Mouse (Mus musculus): ENCODE data around the gene Hbb-bh2.
"Not testable (repeated sequence)": the region's sequence is repeated elsewhere in the genome, so short reads cannot be mapped to it uniquely, and the experiment has no call there.

The Hbb-bh2 gene

GRCm38 (mm10) chr7:103840268-103840667 is at the start of gene Hbb-bh2:
Hbb-bh2 (minus strand) TSS chr7:103840520.
- DNase-seq (ENCODE audit: low spot score in 2 of 2), result no peak

- no peak for DNase-seq (ENCODE audit: low spot score in 2 of 2)
Observed at GRCm38 (mm10) chr7:103886152-103886551, 45.8 kb upstream of the Hbb-bh2 start, which contains the start of gene Olfr66. Olfr66 (minus strand) TSS chr7:103886252.

- DNase-seq (ENCODE audit: low spot score in 2 of 2), result no peak
Observed at GRCm38 (mm10) chr7:103877093-103877492, 36.8 kb upstream of the Hbb-bh2 start.

GRCm38 (mm10) chr7:103874451-103874850 is 34.1 kb upstream of the Hbb-bh2 start:
- DNase-seq (ENCODE audit: low spot score in 2 of 2), result no peak

GRCm38 (mm10) chr7:103873064-103873463 is 32.7 kb upstream of the Hbb-bh2 start:
- DNase-seq (ENCODE audit: low spot score in 2 of 2), result no peak

GRCm38 (mm10) chr7:103870667-103871066 is 30.3 kb upstream of the Hbb-bh2 start:
- no peak for DNase-seq (ENCODE audit: low spot score in 2 of 2)

- DNase-seq (ENCODE audit: low spot score in 2 of 2), result no peak
Observed at GRCm38 (mm10) chr7:103865716-103866115, 25.4 kb upstream of the Hbb-bh2 start.

- DNase-seq (ENCODE audit: low spot score in 2 of 2), result no peak
Observed at GRCm38 (mm10) chr7:103861531-103861930, 21.2 kb upstream of the Hbb-bh2 start.

- DNase-seq (ENCODE audit: low spot score in 2 of 2), result peak in 1 of 2 experiments; percentile 16
Observed at GRCm38 (mm10) chr7:103860855-103861254, 20.5 kb upstream of the Hbb-bh2 start.

- DNase-seq (ENCODE audit: low spot score in 2 of 2), result no peak
Observed at GRCm38 (mm10) chr7:103859076-103859475, 18.8 kb upstream of the Hbb-bh2 start.

- no peak for DNase-seq (ENCODE audit: low spot score in 2 of 2)
Observed at GRCm38 (mm10) chr7:103854669-103855068, 14.3 kb upstream of the Hbb-bh2 start.

- DNase-seq (ENCODE audit: low spot score in 2 of 2), result no peak
Observed at GRCm38 (mm10) chr7:103853090-103853489, 12.8 kb upstream of the Hbb-bh2 start, which contains the start of gene Hbb-y. Hbb-y (minus strand) TSS chr7:103853216.

GRCm38 (mm10) chr7:103844525-103845325 is 4.4 kb upstream of the Hbb-bh2 start:
- no peak for DNase-seq (ENCODE audit: low spot score in 2 of 2)

GRCm38 (mm10) chr7:103843034-103843433 is 2.7 kb upstream of the Hbb-bh2 start, which contains the start of gene Hbb-bh1:
Hbb-bh1 (minus strand) TSS chr7:103843164.
- no peak for DNase-seq (ENCODE audit: low spot score in 2 of 2)

GRCm38 (mm10) chr7:103827808-103828207 is 12.5 kb downstream of the Hbb-bh2 start, which contains the start of gene Hbb-bs:
Hbb-bs (minus strand) TSS chr7:103828096.
- DNase-seq (ENCODE audit: low spot score in 2 of 2), result no peak

- DNase-seq (ENCODE audit: low spot score in 2 of 2), result not testable (repeated sequence)
Observed at GRCm38 (mm10) chr7:103827139-103827538, 13.2 kb downstream of the Hbb-bh2 start.

GRCm38 (mm10) chr7:103826255-103826887 is 13.9 kb downstream of the Hbb-bh2 start:
- DNase-seq (ENCODE audit: low spot score in 2 of 2), result no peak

- DNase-seq (ENCODE audit: low spot score in 2 of 2), result no peak
Observed at GRCm38 (mm10) chr7:103825536-103826254, 14.6 kb downstream of the Hbb-bh2 start.

GRCm38 (mm10) chr7:103824597-103824996 is 15.7 kb downstream of the Hbb-bh2 start:
- no peak for DNase-seq (ENCODE audit: low spot score in 2 of 2)

- not testable (repeated sequence) for DNase-seq (ENCODE audit: low spot score in 2 of 2)
Observed at GRCm38 (mm10) chr7:103815085-103815484, 25.2 kb downstream of the Hbb-bh2 start.

- no peak for DNase-seq (ENCODE audit: low spot score in 2 of 2)
Observed at GRCm38 (mm10) chr7:103813766-103814165, 26.6 kb downstream of the Hbb-bh2 start, which contains the start of gene Hbb-bt. Hbb-bt (minus strand) TSS chr7:103813996.

GRCm38 (mm10) chr7:103813152-103813551 is 27.2 kb downstream of the Hbb-bh2 start:
- not testable (repeated sequence) for DNase-seq (ENCODE audit: low spot score in 2 of 2)

Measured in urinary bladder, postnatal 4 days (tissue).